Mouse (Mus musculus) G1E (cell line): ENCODE measurements around the gene Inf2.

Source experiments
- CTCF ChIP-seq: IDR thresholded peaks from 2 replicates; pipeline ENCODE4 v1.5.1; 2012; ENCODE audit warnings: low read depth, low read length, inconsistent platforms, mixed read lengths
- GATA1 ChIP-seq: IDR thresholded peaks from 2 replicates; pipeline ENCODE4 v1.6.1; 2012; ENCODE audit warnings: borderline replicate concordance, low read length, inconsistent platforms, mixed read lengths
- GATA2 ChIP-seq: IDR thresholded peaks from 2 replicates; pipeline ENCODE4 v1.6.1; 2012; ENCODE audit warnings: low read depth, low read length, inconsistent platforms, borderline replicate concordance
- POLR2AphosphoS5 ChIP-seq: IDR thresholded peaks from 2 replicates; pipeline ENCODE4 v1.6.1; 2012; ENCODE audit warnings: low read depth, low read length, inconsistent platforms; ENCODE audit not compliant: insufficient replicate concordance
- TAL1 ChIP-seq: conservative IDR thresholded peaks from 2 replicates; pipeline ENCODE4 v1.6.1; 2012; ENCODE audit warnings: low read depth, low read length, inconsistent platforms, mixed read lengths

DNA sequence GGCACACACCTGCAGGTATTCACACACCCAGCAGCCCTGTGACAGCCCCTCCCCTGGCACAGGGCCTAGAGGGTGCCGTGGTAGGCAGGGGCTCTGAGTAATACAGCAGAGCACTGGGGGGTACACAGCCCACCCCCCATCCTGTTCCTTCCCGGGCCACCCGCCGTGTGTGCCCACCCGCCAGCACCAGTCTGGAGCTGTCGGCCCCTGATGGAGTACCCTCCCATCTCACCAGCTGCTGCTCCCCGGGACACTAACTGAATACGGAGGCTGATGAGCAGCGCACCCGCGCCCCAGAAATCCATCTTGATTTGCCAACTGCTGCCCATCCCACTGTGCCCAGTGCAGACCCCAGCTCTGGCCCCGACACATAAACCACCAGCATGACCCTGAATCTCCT is 75.1 kb downstream of the Inf2 start:
- TF ChIP-seq GATA1 (no peak), TAL1 (no peak), CTCF (no peak), GATA2 (no peak), POLR2AphosphoS5 (no peak)
